Mouse (Mus musculus) spleen, adult 2 months (tissue): ENCODE results near the gene Vangl1. TPM values are rescaled to one million over a fixed set of nuclear protein-coding genes. Genes with fewer than 3 reads are reported as not detected.

Source experiments
- DNase-seq, 2 experiments: peaks; one replicate each; pipeline versions ENCODE4 v3.0.0 to v3.0.0-alpha.2; 2012 to 2021; ENCODE audit warnings: low spot score in 2 of 2, low read depth in 1 of 2
- H3K27ac ChIP-seq: fragments of 200-500 bp; 2 replicates; pipeline ENCODE4 v1.5.1; 2012; ENCODE audit warnings: low read length, inconsistent platforms; ENCODE audit not compliant: insufficient read depth
- H3K27me3 ChIP-seq: fragments of 200-500 bp; 2 replicates; pipeline ENCODE4 v1.6.1; 2012; ENCODE audit warnings: mild to moderate bottlenecking, moderate library complexity, low read length, inconsistent platforms; ENCODE audit not compliant: control insufficient read depth, insufficient read depth
- H3K36me3 ChIP-seq: fragments of 200-500 bp; 2 replicates; pipeline ENCODE4 v1.6.1; 2012; ENCODE audit warnings: mild to moderate bottlenecking, low read length, inconsistent platforms; ENCODE audit not compliant: control insufficient read depth, insufficient read depth
- H3K4me1 ChIP-seq: fragments of 200-500 bp; 2 replicates; pipeline ENCODE4 v1.6.1; 2011; ENCODE audit warnings: inconsistent platforms; ENCODE audit not compliant: control insufficient read depth, insufficient read depth, insufficient read length
- H3K4me3 ChIP-seq: fragments of 200-500 bp; 2 replicates; pipeline ENCODE4 v1.5.1; 2011; ENCODE audit warnings: mild to moderate bottlenecking, inconsistent platforms; ENCODE audit not compliant: insufficient read depth, insufficient read length; ENCODE audit errors: extremely low read depth
- CTCF ChIP-seq: fragments of 200-500 bp; IDR thresholded peaks from 2 replicates; pipeline ENCODE4 v1.5.1; 2011; ENCODE audit warnings: mild to moderate bottlenecking, inconsistent platforms; ENCODE audit not compliant: insufficient read depth, insufficient read length, insufficient replicate concordance; ENCODE audit errors: extremely low read depth
- POLR2A ChIP-seq: fragments of 200-500 bp; IDR thresholded peaks from 2 replicates; pipeline ENCODE4 v1.6.1; 2011; ENCODE audit warnings: low read depth, low read length, inconsistent platforms
- WGBS: fragments of 180-500 bp; shearing (Covaris S2); methylation state at CpG from one replicate; pipeline ENCODE4 v1.1.7; 2018; 5-methylcytosine and 5-hydroxymethylcytosine counted together
- polyA plus RNA-seq: library from polyadenylated mRNA; depleted of rRNA; stranded (reverse); fragments of >200 nt; gene quantifications from 2 replicates; pipeline ENCODE4 v1.2.3, GENCODE M21; 2012

Vangl1 gene
- polyA plus RNA-seq, 1 experiment, result 18.2 TPM

- no peak for TF ChIP-seq CTCF
- 69% methylated on average over 4 of the region's 4 CpGs for WGBS
- no peak overlapping the region for H3K27ac ChIP-seq
- H3K4me1 ChIP-seq, result no peaks in the 10 kb centered on the region
- DNase-seq, result no peak
- H3K36me3 ChIP-seq, result no peaks in the 10 kb centered on the region
- H3K27me3 ChIP-seq, result peaks cover 2% of the 10 kb centered on the region; the same call in 1 of the 2 replicates
- H3K4me3 ChIP-seq, result no peak overlapping the region
Observed at GRCm38 (mm10) chr3:102199226-102199625, 5.3 kb downstream of the Vangl1 start.

- no peak for TF ChIP-seq POLR2A
- TF ChIP-seq CTCF, result no peak
- H3K27me3 ChIP-seq, result no peaks in the 10 kb centered on the region
- no peak for DNase-seq
- WGBS, result 81% methylated on average over 6 of the region's 6 CpGs
- H3K36me3 ChIP-seq, result no peaks in the 10 kb centered on the region
- no peak overlapping the region for H3K27ac ChIP-seq
- no peaks in the 10 kb centered on the region for H3K4me1 ChIP-seq
- H3K4me3 ChIP-seq, result no peak overlapping the region
Observed at GRCm38 (mm10) chr3:102198446-102198845, 6.0 kb downstream of the Vangl1 start.

DNA sequence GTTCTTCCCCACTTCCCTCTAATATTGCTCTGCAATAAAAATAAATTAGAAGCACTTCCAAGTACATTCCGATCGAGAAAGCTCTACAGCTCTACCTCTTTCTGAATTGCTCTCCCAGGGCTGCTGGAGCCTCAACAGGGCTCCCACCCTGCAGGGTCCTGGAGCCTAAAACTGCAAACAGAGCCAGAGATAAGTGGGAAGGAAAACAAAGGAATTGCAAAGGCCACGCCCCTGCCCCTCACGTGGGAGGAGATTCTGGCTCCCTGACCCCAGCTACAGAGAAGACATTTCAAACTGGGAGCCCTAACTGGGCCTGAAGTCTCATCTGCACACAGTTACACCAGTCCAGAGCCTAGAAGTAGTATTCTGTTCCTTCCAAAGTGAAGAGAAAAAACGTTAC, 6.7 kb downstream of the Vangl1 start:
- Histone ChIP-seq H3K4me3 (no peak overlapping the region), H3K36me3 (no peaks in the 10 kb centered on the region), H3K4me1 (no peaks in the 10 kb centered on the region), H3K27ac (no peak overlapping the region), H3K27me3 (no peaks in the 10 kb centered on the region)
- WGBS, result 82% methylated on average over 5 of the region's 5 CpGs
- DNase-seq, result no peak
- TF ChIP-seq CTCF (no peak), POLR2A (no peak)

GRCm38 (mm10) chr3:102197152-102197551, 7.3 kb downstream of the Vangl1 start:
- Histone ChIP-seq H3K4me1 (no peaks in the 10 kb centered on the region), H3K36me3 (no peaks in the 10 kb centered on the region), H3K27me3 (no peaks in the 10 kb centered on the region), H3K4me3 (no peak overlapping the region), H3K27ac (no peak overlapping the region)
- WGBS, result 85% methylated on average over 5 of the region's 5 CpGs
- no peak for DNase-seq
- TF ChIP-seq CTCF (no peak), POLR2A (no peak)

GRCm38 (mm10) chr3:102196166-102196565, 8.3 kb downstream of the Vangl1 start:
- TF ChIP-seq CTCF (no peak), POLR2A (no peak)
- no peak for DNase-seq
- WGBS, result 90% methylated on average over 9 of the region's 9 CpGs
- no peaks in the 10 kb centered on the region for H3K27me3 ChIP-seq
- no peak overlapping the region for H3K27ac ChIP-seq
- no peaks in the 10 kb centered on the region for H3K4me1 ChIP-seq
- no peak overlapping the region for H3K4me3 ChIP-seq
- H3K36me3 ChIP-seq, result no peaks in the 10 kb centered on the region

GRCm38 (mm10) chr3:102195762-102196161, 8.7 kb downstream of the Vangl1 start:
- 80% methylated on average over 2 of the region's 2 CpGs for WGBS
- TF ChIP-seq POLR2A (no peak), CTCF (no peak)
- Histone ChIP-seq H3K4me1 (no peaks in the 10 kb centered on the region), H3K27ac (no peak overlapping the region), H3K4me3 (no peak overlapping the region), H3K36me3 (no peaks in the 10 kb centered on the region), H3K27me3 (no peaks in the 10 kb centered on the region)
- no peak for DNase-seq

GRCm38 (mm10) chr3:102194291-102195051, 10.0 kb downstream of the Vangl1 start:
- DNase-seq, result no peak
- H3K27me3 ChIP-seq, result no peaks in the 10 kb centered on the region

More at GRCm38 (mm10) chr3:102194291-102195051, 10.0 kb downstream of the Vangl1 start:
- no peak overlapping the region for H3K4me3 ChIP-seq
- WGBS, result 22% methylated on average over 11 of the region's 11 CpGs
- no peaks in the 10 kb centered on the region for H3K36me3 ChIP-seq
- no peaks in the 10 kb centered on the region for H3K4me1 ChIP-seq
- no peak overlapping the region for H3K27ac ChIP-seq
- no peak for TF ChIP-seq CTCF
- TF ChIP-seq POLR2A, result no peak
